Mouse (Mus musculus) liver, embryonic 14.5 days (tissue): Measurements from ENCODE around the gene Crybb2. TPM values are rescaled to one million over a fixed set of nuclear protein-coding genes. Genes with fewer than 3 reads are reported as not detected.

Experiments
- ATAC-seq: fragments of 200-750 bp; cut with Nextera tagmentation; 2 replicates; pipeline ENCODE4 v1.8.0; 2017; ENCODE audit warnings: moderate number of reproducible peaks, mild to moderate bottlenecking, moderate library complexity; ENCODE audit not compliant: insufficient read depth
- DNase-seq, 3 experiments: peaks; one replicate each; pipeline ENCODE4 v3.0.0-alpha.2; 2012 to 2013; ENCODE audit warnings: low read depth in 3 of 3, low spot score in 3 of 3
- H3K27ac ChIP-seq: fragments of 300-500 bp; sonication (generic); 2 replicates; pipeline ENCODE4 v1.5.1; 2014; ENCODE audit warnings: moderate library complexity, mild to moderate bottlenecking, control low read depth, inconsistent platforms
- H3K27me3 ChIP-seq: fragments of 300-500 bp; sonication (generic); 2 replicates; pipeline ENCODE4 v1.6.1; 2014; ENCODE audit warnings: mild to moderate bottlenecking, low read length, moderate library complexity; ENCODE audit not compliant: control insufficient read depth, insufficient read depth
- H3K36me3 ChIP-seq: fragments of 300-500 bp; sonication (generic); replicated peaks from 2 replicates; pipeline ENCODE4 v1.6.1; 2014; ENCODE audit warnings: low read depth; ENCODE audit not compliant: control insufficient read depth, insufficient read depth
- H3K4me1 ChIP-seq, 2 experiments: fragments of 200-500 bp in 1 of 2; fragments of 300-500 bp in 1 of 2; sonication (generic) in 1 of 2; replicated peaks; 2 replicates each; pipeline ENCODE4 v1.6.1; 2012 to 2014; ENCODE audit warnings: antibody characterized with exemption in 1 of 2, inconsistent platforms in 1 of 2, low read length in 1 of 2; ENCODE audit not compliant: control insufficient read depth in 2 of 2, insufficient read depth in 2 of 2
- H3K4me2 ChIP-seq: fragments of 300-500 bp; sonication (generic); 2 replicates; pipeline ENCODE4 v1.6.1; 2014; ENCODE audit warnings: low read depth, mild to moderate bottlenecking, control low read depth, moderate library complexity
- H3K4me3 ChIP-seq, 2 experiments: fragments of 200-500 bp in 1 of 2; fragments of 300-500 bp in 1 of 2; sonication (generic) in 1 of 2; 2 replicates each; pipeline ENCODE4 v1.5.1; 2012 to 2014; ENCODE audit warnings: low read depth in 2 of 2, low read length in 2 of 2, mild to moderate bottlenecking in 2 of 2, control low read depth in 1 of 2, inconsistent platforms in 1 of 2, moderate library complexity in 1 of 2; ENCODE audit not compliant: insufficient read depth in 1 of 2
- H3K9ac ChIP-seq: fragments of 300-500 bp; sonication (generic); replicated peaks from 2 replicates; pipeline ENCODE4 v1.6.1; 2014; ENCODE audit warnings: mild to moderate bottlenecking, control low read depth, moderate library complexity
- H3K9me3 ChIP-seq: fragments of 300-500 bp; sonication (generic); 2 replicates; pipeline ENCODE4 v1.6.1; 2016; ENCODE audit warnings: low read length, mixed read lengths; ENCODE audit not compliant: control insufficient read depth
- CTCF ChIP-seq: IDR thresholded peaks from 2 replicates; pipeline ENCODE4 v1.5.1; 2016; ENCODE audit warnings: antibody characterized with exemption, low read depth, control low read depth
- EP300 ChIP-seq: IDR thresholded peaks from 2 replicates; pipeline ENCODE4 v1.6.1; 2016; ENCODE audit warnings: antibody characterized with exemption, low read depth
- WGBS: fragments of 180-500 bp; shearing (Covaris S2); extraction: QIAGEN DNeasy Blood & Tissue Kit; methylation state at CpG from one replicate; pipeline ENCODE4 v1.1.7; 2014; ENCODE audit not compliant: insufficient replicate concordance; 5-methylcytosine and 5-hydroxymethylcytosine counted together
- polyA plus RNA-seq, 2 experiments: library from polyadenylated mRNA; depleted of rRNA in 1 of 2; stranded (reverse) in 1 of 2; unstranded in 1 of 2; fragments of >200 nt; fragmentation: Nextera tagmentation in 1 of 2; extraction: Ambion mirVana in 1 of 2; gene quantifications; 2 replicates each; pipeline versions ENCODE4 v1.2.1 to v1.2.3; 2012 to 2014

Crybb2 gene
- polyA plus RNA-seq, 2 experiments: not detected

GRCm38 (mm10) chr5:113054308-113054707, 15.6 kb downstream of the Crybb2 start:
- ATAC-seq: no peak
- WGBS: 6% methylated on average over 16 of the region's 16 CpGs

GRCm38 (mm10) chr5:113050581-113051185, 19.2 kb downstream of the Crybb2 start:
- no peaks in the 10 kb centered on the region for H3K27me3 ChIP-seq
- no peaks in the 10 kb centered on the region for H3K9me3 ChIP-seq
- no peaks in the 10 kb centered on the region for H3K36me3 ChIP-seq
- H3K4me3 ChIP-seq: no peak overlapping the region
- no peak overlapping the region for H3K9ac ChIP-seq
- WGBS: 50% methylated on average over 7 of the region's 7 CpGs
- H3K4me2 ChIP-seq: no peak overlapping the region
- TF ChIP-seq EP300: no peak
- no peak for TF ChIP-seq CTCF
- no peaks in the 10 kb centered on the region for H3K4me1 ChIP-seq
- H3K27ac ChIP-seq: no peak overlapping the region
- no peak for ATAC-seq
- DNase-seq: no peak

More at GRCm38 (mm10) chr5:113054308-113054707, 15.6 kb downstream of the Crybb2 start:
- Histone ChIP-seq H3K27me3 (no peaks in the 10 kb centered on the region), H3K4me3 (no peak overlapping the region), H3K4me1 (no peaks in the 10 kb centered on the region), H3K9ac (no peak overlapping the region), H3K27ac (no peak overlapping the region), H3K9me3 (no peaks in the 10 kb centered on the region), H3K36me3 (no peaks in the 10 kb centered on the region), H3K4me2 (no peak overlapping the region)
- TF ChIP-seq CTCF (peak; percentile 95), EP300 (no peak)
- peak in 2 of 3 experiments; percentile 6 to 16 for DNase-seq

DNA sequence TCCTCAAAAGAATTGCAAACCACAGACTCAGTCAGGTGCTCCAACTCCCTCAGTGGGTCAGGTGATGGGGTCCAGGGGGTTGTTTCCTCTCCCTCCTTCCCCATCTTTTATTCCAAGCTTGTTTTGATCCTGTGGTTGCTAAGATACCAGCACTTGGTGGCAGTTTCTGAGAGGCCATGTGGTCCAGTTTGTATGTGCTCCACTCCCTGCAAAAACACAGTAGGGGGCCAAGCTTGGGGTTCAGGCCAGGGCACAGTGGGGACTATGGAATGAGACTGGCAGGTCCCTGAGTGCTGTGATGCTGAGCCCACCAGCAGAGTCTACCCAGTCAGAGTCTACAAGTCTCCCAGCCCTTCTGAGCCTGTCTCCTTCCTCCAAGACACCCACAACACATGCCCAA, 20.0 kb downstream of the Crybb2 start:
- Histone ChIP-seq H3K4me3 (no peak overlapping the region), H3K9ac (no peak overlapping the region), H3K36me3 (no peaks in the 10 kb centered on the region), H3K27me3 (no peaks in the 10 kb centered on the region), H3K27ac (no peak overlapping the region), H3K4me1 (no peaks in the 10 kb centered on the region), H3K4me2 (no peak overlapping the region), H3K9me3 (no peaks in the 10 kb centered on the region)
- TF ChIP-seq EP300: no peak
- TF ChIP-seq CTCF: no peak
- no peak for ATAC-seq
- DNase-seq: no peak

DNA sequence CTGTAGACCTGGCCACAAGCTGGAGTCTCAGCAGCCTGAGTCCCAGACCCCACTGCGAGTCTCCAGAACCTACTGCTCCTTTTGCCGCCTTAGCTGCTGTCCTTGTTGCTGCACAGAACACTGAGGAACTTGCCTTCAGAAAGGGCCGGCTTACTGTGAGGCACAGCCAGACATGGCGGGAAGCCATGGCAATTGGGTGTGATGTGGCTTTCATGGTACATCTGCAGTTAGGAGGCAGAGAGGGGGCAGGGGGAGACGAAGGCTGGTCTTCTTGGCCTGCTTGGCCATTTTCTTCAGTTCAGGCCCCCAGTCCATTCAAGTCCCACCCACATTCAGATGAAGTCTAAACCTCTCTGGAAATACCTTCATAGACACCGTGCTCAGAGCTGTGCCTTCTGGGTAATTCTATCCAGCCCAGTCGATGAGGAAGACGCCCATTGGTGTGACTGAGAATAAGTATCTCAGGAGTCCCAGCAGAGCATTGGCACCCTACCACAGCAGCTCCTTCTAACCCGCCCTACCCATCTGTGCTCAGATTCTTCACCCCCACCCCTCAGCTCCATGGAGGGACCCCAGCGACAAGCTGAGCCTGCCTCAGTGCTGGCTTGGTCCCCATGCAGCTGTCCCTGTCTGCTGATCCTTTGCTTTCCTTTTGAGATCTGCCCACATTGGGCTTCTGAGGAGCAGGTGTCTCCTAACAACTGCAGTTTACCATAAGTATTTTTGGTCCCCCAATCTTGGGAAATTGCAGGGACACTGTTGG, 24.2 kb downstream of the Crybb2 start:
- ATAC-seq (no peak), DNase-seq (no peak)
- Histone ChIP-seq H3K4me1 (no peaks in the 10 kb centered on the region), H3K27ac (no peak overlapping the region), H3K4me2 (no peak overlapping the region), H3K4me3 (no peak overlapping the region), H3K9ac (no peak overlapping the region), H3K27me3 (no peaks in the 10 kb centered on the region), H3K36me3 (no peaks in the 10 kb centered on the region), H3K9me3 (no peaks in the 10 kb centered on the region)
- TF ChIP-seq EP300 (no peak), CTCF (no peak)
- WGBS: 65% methylated on average over 10 of the region's 10 CpGs

- Histone ChIP-seq H3K27ac (no peak overlapping the region), H3K27me3 (no peaks in the 10 kb centered on the region), H3K4me3 (no peak overlapping the region), H3K9ac (no peak overlapping the region), H3K4me1 (no peaks in the 10 kb centered on the region), H3K4me2 (no peak overlapping the region), H3K9me3 (no peaks in the 10 kb centered on the region), H3K36me3 (no peaks in the 10 kb centered on the region)
- no peak for ATAC-seq
- no peak for DNase-seq
- TF ChIP-seq CTCF: no peak
- no peak for TF ChIP-seq EP300
- 69% methylated on average over 8 of the region's 8 CpGs for WGBS
Observed at GRCm38 (mm10) chr5:113043531-113043930, 26.4 kb downstream of the Crybb2 start.
